Mouse (Mus musculus) midbrain, postnatal 0 days (tissue): Measurements from ENCODE around the gene Arhgap18. TPM values are rescaled to one million over a fixed set of nuclear protein-coding genes. Genes with fewer than 3 reads are reported as not detected.

ENCODE experiments used
- ATAC-seq: fragments of 200-750 bp; cut with Nextera tagmentation; 2 replicates; pipeline ENCODE4 v1.8.0; 2017; ENCODE audit warnings: moderate number of reproducible peaks, mild to moderate bottlenecking, moderate TSS enrichment, moderate library complexity; ENCODE audit not compliant: low FRiP score
- DNase-seq: peaks from one replicate; pipeline ENCODE4 v3.0.0-alpha.2; 2015; ENCODE audit warnings: low spot score
- H3K27ac ChIP-seq: fragments of 300-500 bp; sonication (generic); 2 replicates; pipeline ENCODE4 v1.5.1; 2014; ENCODE audit warnings: low read depth, mild to moderate bottlenecking, low read length, mixed read lengths
- H3K27me3 ChIP-seq: fragments of 300-500 bp; sonication (generic); 2 replicates; pipeline ENCODE4 v1.6.1; 2014; ENCODE audit warnings: low read length, control low read depth, mixed read lengths; ENCODE audit not compliant: insufficient read depth
- H3K36me3 ChIP-seq: fragments of 300-500 bp; sonication (generic); 2 replicates; pipeline ENCODE4 v1.6.1; 2014; ENCODE audit warnings: low read length, control low read depth, mixed read lengths; ENCODE audit not compliant: insufficient read depth
- H3K4me1 ChIP-seq: fragments of 300-500 bp; sonication (generic); 2 replicates; pipeline ENCODE4 v1.6.1; 2014; ENCODE audit warnings: mild to moderate bottlenecking, control low read depth, antibody characterized with exemption, low read length, mixed read lengths; ENCODE audit not compliant: insufficient read depth
- H3K4me2 ChIP-seq: fragments of 300-500 bp; sonication (generic); 2 replicates; pipeline ENCODE4 v1.6.1; 2014; ENCODE audit warnings: low read depth, mild to moderate bottlenecking, low read length, mixed read lengths; ENCODE audit not compliant: poor library complexity, severe bottlenecking
- H3K4me3 ChIP-seq: fragments of 300-500 bp; sonication (generic); 2 replicates; pipeline ENCODE4 v1.5.1; 2014; ENCODE audit warnings: low read depth, mild to moderate bottlenecking, low read length, moderate library complexity
- H3K9ac ChIP-seq: fragments of 300-500 bp; sonication (generic); replicated peaks from 2 replicates; pipeline ENCODE4 v1.6.1; 2014; ENCODE audit warnings: mild to moderate bottlenecking, low read length, moderate library complexity, mixed read lengths; ENCODE audit not compliant: poor library complexity, severe bottlenecking
- H3K9me3 ChIP-seq: fragments of 300-500 bp; sonication (generic); 2 replicates; pipeline ENCODE4 v1.6.1; 2016; ENCODE audit warnings: low read length, control low read depth
- CTCF ChIP-seq: IDR thresholded peaks from 2 replicates; pipeline ENCODE4 v1.5.1; 2016; ENCODE audit warnings: antibody characterized with exemption, mild to moderate bottlenecking
- WGBS: fragments of 180-500 bp; shearing (Covaris S2); extraction: QIAGEN DNeasy Blood & Tissue Kit; methylation state at CpG from one replicate; pipeline ENCODE4 v1.1.7; 2014; 5-methylcytosine and 5-hydroxymethylcytosine counted together
- polyA plus RNA-seq: library from polyadenylated mRNA; unstranded; fragments of >200 nt; fragmentation: Nextera tagmentation; extraction: Ambion mirVana; gene quantifications from 2 replicates; pipeline ENCODE4 v1.2.1, GENCODE M21; 2015
- total RNA-seq: library from RNA; depleted of rRNA; stranded (reverse); fragments of >200 nt; gene quantifications from 2 replicates; pipeline ENCODE4 v1.2.3, GENCODE M21; 2014

Gene Arhgap18
- total and polyA plus RNA-seq, 2 experiments from 2014 or later, result 8.7 to 9.8 TPM

- H3K4me1 ChIP-seq, result peaks cover 15% of the 10 kb centered on the region; the same call in 1 of the 2 replicates
- TF ChIP-seq CTCF, result no peak
- peak overlapping the region; percentile 65 for H3K27ac ChIP-seq
- H3K9me3 ChIP-seq, result no peaks in the 10 kb centered on the region
- no peaks in the 10 kb centered on the region for H3K36me3 ChIP-seq
- WGBS, result 61% methylated on average over 9 of the region's 9 CpGs
- H3K4me2 ChIP-seq, result no peak overlapping the region
- no peak overlapping the region for H3K4me3 ChIP-seq
- no peaks in the 10 kb centered on the region for H3K27me3 ChIP-seq
- ATAC-seq (no peak), DNase-seq (no peak)
- no peak overlapping the region for H3K9ac ChIP-seq
Observed at GRCm38 (mm10) chr10:26828412-26829137, 75.4 kb downstream of the Arhgap18 start.

- Histone ChIP-seq H3K36me3 (no peaks in the 10 kb centered on the region), H3K27ac (no peak overlapping the region), H3K9ac (no peak overlapping the region), H3K4me3 (no peak overlapping the region), H3K4me1 (peaks cover 7% of the 10 kb centered on the region; the same call in 1 of the 2 replicates), H3K4me2 (no peak overlapping the region), H3K9me3 (no peaks in the 10 kb centered on the region), H3K27me3 (no peaks in the 10 kb centered on the region)
- no peak for TF ChIP-seq CTCF
- WGBS, result 92% methylated on average over 3 of the region's 3 CpGs
- ATAC-seq, result no peak
- no peak for DNase-seq
Observed at GRCm38 (mm10) chr10:26832068-26832467, 78.8 kb downstream of the Arhgap18 start.

- Histone ChIP-seq H3K27ac (no peak overlapping the region), H3K9me3 (no peaks in the 10 kb centered on the region), H3K4me2 (no peak overlapping the region), H3K27me3 (no peaks in the 10 kb centered on the region), H3K4me1 (0 out of 2 replicates have a peak, but pooled peaks cover 4% of the 10 kb centered on the region), H3K4me3 (no peak overlapping the region), H3K9ac (no peak overlapping the region), H3K36me3 (no peaks in the 10 kb centered on the region)
- TF ChIP-seq CTCF, result no peak
- DNase-seq, result no peak
- WGBS, result 94% methylated on average over 3 of the region's 3 CpGs
- ATAC-seq, result no peak
Observed at GRCm38 (mm10) chr10:26832669-26833249, 79.5 kb downstream of the Arhgap18 start.

- no peaks in the 10 kb centered on the region for H3K27me3 ChIP-seq
- no peak overlapping the region for H3K27ac ChIP-seq
- WGBS, result 84% methylated on average over 3 of the region's 3 CpGs
- no peak for TF ChIP-seq CTCF
- no peaks in the 10 kb centered on the region for H3K9me3 ChIP-seq
- no peak overlapping the region for H3K4me3 ChIP-seq
- H3K9ac ChIP-seq, result no peak overlapping the region
- H3K4me1 ChIP-seq, result 0 out of 2 replicates have a peak, but pooled peaks cover under 1% of the 10 kb centered on the region
- no peak for DNase-seq
- no peak overlapping the region for H3K4me2 ChIP-seq
- no peaks in the 10 kb centered on the region for H3K36me3 ChIP-seq
- ATAC-seq, result no peak
Observed at GRCm38 (mm10) chr10:26833393-26833792, 80.2 kb downstream of the Arhgap18 start.

- 84% methylated on average over 4 of the region's 4 CpGs for WGBS
- DNase-seq, result no peak
Observed at GRCm38 (mm10) chr10:26849311-26849710, 96.1 kb downstream of the Arhgap18 start.

GRCm38 (mm10) chr10:26849854-26850253 is 96.6 kb downstream of the Arhgap18 start:
- 79% methylated on average over 6 of the region's 6 CpGs for WGBS
- Histone ChIP-seq H3K27ac (no peak overlapping the region), H3K4me1 (no peaks in the 10 kb centered on the region), H3K9me3 (no peaks in the 10 kb centered on the region), H3K4me3 (no peak overlapping the region), H3K9ac (no peak overlapping the region), H3K27me3 (no peaks in the 10 kb centered on the region), H3K36me3 (no peaks in the 10 kb centered on the region), H3K4me2 (no peak overlapping the region)
- DNase-seq (no peak), ATAC-seq (no peak)
- no peak for TF ChIP-seq CTCF

More at GRCm38 (mm10) chr10:26849311-26849710, 96.1 kb downstream of the Arhgap18 start:
- no peak overlapping the region for H3K27ac ChIP-seq
- no peak overlapping the region for H3K4me2 ChIP-seq
- H3K9me3 ChIP-seq, result no peaks in the 10 kb centered on the region
- no peaks in the 10 kb centered on the region for H3K4me1 ChIP-seq
- no peaks in the 10 kb centered on the region for H3K36me3 ChIP-seq
- H3K4me3 ChIP-seq, result no peak overlapping the region
- TF ChIP-seq CTCF, result no peak
- no peak for ATAC-seq
- H3K9ac ChIP-seq, result no peak overlapping the region
- H3K27me3 ChIP-seq, result no peaks in the 10 kb centered on the region
